Mouse (Mus musculus) lung, postnatal 4 days (tissue): ENCODE data around the gene Hsh2d.

Experiments used
- DNase-seq, 2 experiments: peaks; one replicate each; pipeline ENCODE4 v3.0.0; 2021

Gene Hsh2d

DNA sequence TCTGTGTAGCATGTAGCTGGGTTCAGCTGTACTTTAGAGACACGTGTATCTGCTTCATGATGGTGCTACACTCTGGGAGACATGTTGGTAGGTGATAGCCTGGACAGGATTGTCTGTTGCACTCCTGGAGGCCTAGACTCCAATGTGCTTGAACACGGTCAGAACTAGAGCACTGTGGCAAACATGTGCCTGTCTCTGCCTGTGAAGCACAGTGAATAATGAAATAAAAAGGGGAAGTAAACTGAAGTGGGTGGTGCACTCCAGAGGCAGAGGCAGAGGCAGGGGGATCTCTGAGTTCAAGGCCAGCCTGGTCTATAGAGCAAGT is 739 bp downstream of the Hsh2d start:
- no peak for DNase-seq

DNA sequence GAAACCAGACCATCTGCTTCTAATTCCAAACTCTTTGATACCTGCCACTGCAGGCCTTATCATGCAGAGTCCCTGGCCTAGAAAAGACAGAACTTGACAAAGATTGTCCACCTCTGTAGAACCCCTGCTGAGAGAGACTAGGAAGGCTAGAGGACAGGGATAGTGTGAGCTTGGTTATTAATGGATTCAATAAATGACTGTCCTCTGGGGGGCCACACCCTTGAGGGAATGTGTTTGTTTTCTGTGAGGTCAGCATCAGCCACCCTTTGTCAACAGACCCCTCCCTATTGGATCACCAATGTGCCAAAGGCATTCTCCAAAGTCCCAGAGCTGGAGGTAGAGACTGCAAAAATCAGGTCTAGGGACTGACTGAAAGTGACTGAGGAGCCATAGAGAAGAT is 2.6 kb downstream of the Hsh2d start:
- no peak for DNase-seq

DNA sequence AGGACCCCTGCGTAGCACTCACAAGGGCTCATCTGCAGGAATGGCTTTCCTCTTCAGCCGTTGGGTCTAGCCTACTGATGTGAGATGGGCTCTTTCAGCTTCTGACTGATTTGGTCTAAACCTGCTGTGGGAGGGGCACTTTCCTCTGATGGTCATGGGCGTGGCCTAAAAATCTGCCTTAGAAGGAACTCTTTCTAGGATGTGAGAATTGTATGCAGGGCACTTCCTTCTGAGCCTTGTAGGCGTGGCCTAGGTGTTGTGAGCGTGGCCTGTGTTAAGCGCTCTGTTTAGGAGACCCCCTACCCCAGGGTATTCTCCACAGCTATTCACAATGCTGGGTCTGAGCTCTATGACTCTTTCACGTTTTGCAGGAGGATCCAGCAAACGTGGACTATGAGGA is 8.6 kb downstream of the Hsh2d start:
- DNase-seq: no peak

DNA sequence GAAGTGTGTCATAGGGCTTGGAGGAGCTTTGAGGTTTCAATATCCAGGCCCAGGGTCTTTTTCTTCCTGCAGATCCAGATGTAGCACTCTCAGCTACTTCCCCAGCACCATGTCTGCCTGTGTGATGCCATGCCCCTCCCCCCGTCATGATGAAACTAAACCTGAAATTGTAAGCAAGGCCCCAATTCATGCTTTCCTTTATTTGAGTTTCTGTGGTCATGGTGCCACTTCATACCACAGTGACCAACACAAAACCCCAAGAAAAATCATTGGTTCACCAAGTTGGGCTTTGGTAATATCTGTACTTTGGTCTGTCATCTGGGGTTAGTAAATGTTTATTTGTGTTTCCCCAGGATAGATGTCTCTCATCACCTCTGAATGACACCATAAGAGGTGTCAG is 19.1 kb downstream of the Hsh2d start:
- DNase-seq: no peak

DNA sequence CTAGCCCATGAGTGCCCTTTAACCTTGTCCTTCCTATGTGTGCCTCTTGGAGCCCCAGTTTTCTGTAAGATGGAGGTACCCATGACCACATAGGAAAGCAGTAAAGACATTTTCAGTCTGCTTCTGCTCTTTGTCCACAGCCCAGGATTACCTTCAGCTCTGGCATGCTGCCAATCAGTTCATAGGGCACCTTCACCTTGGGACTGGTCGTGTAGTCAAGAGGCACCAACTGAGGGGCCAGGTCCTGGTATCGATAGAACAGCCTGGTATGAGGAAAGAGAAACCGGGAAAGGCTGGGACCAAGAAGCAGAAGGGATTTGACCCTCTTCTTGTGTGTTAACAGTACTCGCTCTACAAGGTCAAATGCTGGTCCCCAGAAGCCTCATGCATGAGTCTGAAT is 20.8 kb downstream of the Hsh2d start:
- DNase-seq: no peak

DNA sequence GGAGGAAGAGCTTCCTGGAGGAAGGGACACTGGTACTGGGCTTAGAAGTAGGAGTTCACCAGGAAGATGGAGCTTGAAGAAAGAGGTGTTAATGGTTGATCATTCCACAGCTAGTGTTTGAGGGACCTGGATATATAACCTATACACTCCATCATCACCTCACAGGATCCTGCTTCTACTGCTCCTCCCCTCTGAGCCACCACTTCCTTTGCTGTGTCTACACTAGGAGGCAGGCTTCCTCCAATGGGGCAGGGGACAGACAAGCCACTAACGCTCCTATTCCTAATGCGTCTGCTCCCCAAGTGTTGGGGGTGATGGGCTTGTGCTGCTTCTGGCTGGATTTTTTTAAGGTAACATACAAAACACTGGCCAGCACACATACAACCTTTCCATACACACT is 21.3 kb downstream of the Hsh2d start:
- no peak for DNase-seq

DNA sequence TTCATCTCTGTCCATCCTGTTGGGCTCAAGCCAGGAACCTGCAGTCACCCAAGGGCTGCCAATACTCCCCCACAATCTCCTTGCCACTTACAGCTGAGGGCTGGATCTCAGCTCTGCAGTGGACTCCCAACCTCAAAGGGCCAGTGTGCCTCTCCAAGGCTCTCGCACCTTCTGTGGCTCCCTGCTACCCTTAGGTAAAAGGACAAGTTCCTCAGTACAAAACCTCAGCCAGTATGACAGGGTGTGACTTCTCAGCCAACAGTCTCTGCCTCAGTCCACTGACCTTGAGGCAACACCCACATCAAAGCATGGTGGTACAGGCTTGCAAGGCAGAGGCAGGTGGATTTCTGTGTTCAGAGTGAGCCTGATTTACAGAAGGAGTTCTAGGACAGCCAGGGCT is 22.4 kb downstream of the Hsh2d start:
- DNase-seq: no peak

DNA sequence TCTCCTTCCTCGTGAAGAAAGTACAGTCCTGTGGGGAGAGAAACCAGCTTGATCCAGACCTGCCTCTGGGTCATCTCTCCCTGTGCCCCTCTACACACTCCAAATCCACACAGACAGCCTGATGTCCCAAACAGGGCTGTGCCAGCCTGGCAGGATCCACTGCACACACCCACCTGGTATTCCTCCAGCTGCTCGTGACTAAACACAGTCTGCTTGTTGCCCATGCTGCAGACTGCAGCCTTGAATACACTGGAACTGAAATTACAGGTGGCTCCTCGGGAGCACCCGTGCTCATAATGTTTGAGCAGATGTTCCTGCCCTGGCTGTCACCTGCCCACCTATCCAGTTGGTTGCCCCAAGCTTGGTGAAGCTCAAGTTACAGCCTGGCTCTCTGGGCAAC is 23.3 kb downstream of the Hsh2d start, which contains the start of gene Cib3:
Cib3 (minus strand) TSS at position 87 of the 400 bp plus-strand sequence.
- DNase-seq: no peak

DNA sequence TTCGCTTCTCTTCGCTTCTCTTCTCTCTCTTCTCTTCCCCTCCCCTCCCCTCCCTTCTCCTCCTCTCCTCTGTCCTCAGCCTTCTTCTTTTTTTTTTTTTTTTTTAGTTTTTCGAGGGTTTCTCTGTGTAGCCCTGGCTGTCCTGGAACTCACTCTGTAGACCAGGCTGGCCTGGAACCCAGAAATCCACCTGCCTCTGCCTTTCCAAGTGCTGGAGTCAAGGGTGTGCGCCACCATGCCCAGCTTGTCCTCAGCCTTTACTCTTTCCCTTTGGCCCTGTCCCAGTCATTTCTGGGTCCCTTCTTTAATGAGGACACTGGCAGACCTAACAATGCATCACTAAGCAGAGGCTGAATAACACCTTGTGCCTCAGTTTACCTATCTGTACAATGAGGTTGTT is 24.1 kb downstream of the Hsh2d start, which contains the start of gene Gm11034:
Gm11034 (minus strand) TSS at position 101 of the 400 bp plus-strand sequence.
- DNase-seq: no peak

DNA sequence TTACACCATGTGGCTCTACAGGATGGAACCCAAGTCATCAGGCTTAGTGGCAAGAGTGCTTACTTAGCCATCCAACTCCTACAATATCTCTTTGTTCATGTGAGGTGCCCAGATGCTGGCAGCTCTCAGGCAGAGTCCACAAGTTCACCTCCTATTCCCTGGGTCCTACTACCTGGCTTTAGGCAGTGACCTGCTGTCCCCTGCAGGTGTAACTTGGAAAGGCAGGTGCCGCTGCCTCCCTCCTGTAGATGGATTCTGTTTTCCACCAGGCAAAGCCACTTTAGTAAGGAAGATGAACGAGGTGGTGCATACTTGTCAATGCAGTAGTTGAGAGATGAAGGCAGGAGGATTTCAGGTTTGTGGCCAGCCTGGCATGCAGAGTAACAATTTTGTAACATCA is 25.6 kb downstream of the Hsh2d start:
- peak; percentile 42 to 59 for DNase-seq

DNA sequence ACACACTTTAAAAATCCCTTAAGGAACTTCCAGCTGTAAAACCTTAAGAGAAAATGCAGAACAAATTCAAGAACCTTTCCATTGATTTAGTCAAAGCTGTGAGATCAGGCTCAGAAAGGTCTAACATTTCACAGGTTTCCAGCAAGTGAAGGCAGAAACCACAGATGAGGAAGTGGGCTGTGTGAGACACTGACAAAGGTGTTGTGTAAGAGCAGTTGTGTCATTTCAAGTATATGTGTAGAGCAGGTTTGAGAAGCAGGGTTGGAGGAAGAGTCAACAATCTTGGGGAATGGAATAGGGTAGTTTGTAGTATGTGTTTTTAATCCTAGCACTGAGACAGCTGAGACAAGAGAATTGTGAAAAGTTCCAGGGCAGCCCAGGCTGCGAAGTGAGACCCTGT is 26.4 kb downstream of the Hsh2d start:
- DNase-seq: peak in 1 of 2 experiments; percentile 20

DNA sequence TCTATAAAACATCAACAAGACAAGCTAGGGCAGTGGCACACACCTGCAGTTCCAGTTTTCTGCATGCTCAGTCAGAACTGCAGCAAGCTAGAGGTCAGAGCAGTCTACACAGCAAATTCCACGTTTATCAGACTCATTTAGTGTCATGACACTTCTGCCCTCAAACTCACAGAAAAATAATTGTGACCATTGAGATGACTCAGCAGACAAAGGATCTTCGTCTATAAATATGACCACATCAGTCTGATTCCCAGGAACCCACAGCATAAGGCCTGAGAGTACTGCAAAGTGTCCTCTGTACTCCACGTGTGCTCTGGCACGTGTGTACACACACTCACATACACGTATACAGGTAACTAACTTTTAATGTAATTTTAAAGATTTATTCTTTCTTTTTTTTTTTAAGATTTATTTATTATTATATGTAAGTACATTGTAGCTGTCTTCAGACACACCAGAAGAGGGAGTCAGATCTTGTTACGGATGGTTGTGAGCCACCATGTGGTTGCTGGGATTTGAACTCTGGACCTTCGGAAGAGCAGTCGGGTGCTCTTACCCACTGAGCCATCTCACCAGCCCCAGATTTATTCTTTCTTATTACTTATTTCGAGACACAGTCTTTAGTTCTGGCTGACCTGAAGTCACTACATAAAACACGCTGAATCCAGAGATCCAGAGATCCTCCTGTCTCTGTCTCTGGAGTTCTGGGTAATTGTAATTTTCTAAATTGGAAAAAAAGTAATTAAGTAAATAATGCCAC is 29.5 kb downstream of the Hsh2d start:
- no peak for DNase-seq

DNA sequence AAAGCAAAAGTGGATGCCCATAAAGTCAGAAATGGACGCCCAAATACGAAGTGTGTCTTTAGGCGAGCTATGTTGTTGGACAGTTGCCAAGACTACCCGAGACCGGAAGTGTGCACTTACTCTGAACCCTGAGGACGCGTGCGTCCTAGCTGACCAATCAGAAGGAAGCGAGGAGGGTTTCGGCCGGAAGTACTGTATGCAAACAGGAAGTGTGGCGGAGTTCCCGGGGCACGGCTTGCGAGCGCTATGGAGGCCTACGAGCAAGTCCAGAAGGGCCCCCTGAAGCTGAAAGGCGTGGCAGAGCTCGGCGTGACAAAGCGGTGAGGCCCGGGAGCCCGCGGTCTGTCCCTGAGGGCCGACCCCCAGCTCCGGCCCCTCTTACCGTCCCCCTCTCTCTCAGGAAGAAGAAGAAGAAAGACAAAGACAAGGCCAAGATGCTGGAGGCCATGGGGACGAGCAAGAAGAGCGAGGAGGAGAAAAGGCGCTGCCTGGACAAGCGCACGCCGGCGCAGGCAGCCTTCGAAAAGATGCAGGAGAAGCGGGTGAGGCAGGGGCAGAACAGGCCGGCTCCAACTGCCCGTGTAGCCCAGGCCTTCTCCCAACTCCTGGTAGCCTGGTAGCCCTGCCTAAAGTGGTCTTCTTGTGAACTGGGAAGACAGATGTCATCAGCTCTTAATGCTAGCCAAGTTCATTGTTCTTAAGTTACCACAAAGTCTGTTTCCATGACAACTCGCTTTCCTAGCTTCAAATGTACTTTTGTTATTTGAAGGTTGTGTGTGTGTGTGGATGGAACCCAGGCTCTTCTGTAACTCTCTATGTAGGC is 30.3 kb downstream of the Hsh2d start, which contains the start of gene Fam32a:
Fam32a (plus strand) TSS at position 190 of the 823 bp plus-strand sequence.
- DNase-seq: peak; percentile 92 to 95

DNA sequence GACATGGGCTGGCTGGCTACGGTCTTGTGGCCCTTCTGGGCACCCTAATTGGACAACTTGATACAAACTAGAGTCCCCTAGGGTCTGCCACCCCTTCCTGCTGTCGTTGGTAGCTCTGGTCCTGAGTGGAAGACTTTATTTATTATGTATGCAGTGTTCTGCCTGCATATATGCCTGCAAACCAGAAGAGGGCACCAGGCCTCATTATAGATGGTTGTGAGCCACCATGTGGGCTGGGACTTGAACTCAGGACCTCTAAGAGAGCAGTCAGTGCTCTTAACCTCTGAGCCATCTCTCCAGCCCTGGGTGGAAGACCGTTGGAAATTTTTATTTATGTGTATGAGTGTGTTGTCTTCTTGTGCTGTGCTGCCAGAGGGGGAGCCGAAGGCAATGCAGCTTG is 31.3 kb downstream of the Hsh2d start:
- DNase-seq: no peak

DNA sequence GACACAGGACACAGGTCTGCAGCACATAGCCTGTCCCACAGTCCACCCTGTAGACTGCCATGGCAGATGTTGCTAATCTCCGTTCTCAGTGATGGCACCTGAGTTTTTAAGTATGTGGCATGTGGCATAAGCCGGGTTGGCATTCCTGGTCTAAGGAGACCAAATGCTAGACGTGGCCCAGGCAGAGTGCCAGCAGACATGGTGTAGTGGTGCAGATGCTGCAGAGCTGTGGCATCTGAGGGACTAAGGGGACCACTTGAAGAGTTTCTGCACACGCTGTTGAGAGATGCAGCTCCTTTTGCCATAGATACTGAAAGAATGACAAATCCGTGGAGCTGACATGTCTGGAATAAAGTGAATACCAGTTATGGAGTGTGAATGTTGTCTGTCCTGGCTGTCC is 33.2 kb downstream of the Hsh2d start:
- DNase-seq: no peak

DNA sequence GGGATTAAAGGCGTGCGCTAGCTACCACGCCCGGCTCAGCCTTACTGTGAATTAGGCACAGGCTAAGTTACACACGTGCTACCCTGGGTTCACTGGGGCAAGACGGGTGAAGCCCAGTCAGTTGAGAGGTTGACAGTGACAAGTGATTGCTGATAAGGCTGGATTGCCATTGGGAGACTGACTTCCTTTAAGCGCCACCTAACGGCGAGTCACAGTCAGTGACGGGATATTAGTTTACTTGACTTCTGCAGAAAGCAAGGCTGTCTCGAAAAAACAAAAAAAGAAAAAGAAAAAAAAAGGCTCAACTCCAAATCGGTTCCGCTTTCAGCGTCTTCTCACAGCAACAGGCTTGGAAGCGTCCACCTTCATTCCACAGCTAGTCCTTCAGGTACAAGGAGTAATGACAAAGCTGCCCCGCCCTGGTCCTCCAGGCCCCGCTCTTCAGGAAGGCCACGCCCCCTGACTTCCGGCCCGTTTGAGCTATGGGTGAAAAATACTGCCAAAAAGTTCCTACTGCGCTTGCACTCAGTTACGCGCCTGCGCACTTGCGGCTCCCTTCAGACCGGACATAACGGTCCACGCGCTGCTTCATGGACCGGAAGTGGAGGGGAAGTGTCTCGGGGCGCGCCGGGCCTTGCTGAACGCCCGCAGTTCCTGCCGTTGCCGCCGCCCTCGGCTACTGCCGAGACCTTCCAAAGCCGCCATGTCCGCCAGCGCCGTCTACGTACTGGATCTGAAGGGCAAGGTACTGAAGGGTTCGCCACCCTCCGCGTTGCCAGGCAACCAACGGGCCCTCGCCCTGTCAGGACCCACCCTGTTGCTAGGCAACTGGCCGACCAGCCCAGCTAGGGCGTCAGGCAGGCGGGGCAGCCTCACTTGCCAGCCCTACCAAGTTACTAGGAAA is 50.3 kb downstream of the Hsh2d start, which contains the start of gene Ap1m1:
Ap1m1 (plus strand) TSS at position 520 of the 904 bp plus-strand sequence.
- DNase-seq: peak; percentile 98 to 99

DNA sequence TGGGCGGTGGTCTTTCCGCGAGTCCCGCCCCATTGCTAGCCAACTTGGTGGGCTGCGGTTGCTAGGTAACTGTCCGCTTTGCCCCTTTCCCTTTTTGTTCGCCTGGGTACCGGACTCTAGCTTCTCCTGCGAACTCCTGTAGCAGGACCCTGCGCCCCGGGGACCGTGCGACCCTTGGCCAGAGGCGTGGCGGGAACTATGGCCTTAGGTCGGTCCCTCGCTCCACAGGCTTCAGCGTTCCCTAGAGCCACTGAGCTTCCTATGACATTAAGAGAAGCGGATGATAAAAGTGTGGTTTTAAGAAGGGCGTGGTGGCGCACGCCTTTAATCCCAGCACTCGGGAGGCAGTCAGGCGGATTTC is 50.9 kb downstream of the Hsh2d start:
- DNase-seq: no peak

DNA sequence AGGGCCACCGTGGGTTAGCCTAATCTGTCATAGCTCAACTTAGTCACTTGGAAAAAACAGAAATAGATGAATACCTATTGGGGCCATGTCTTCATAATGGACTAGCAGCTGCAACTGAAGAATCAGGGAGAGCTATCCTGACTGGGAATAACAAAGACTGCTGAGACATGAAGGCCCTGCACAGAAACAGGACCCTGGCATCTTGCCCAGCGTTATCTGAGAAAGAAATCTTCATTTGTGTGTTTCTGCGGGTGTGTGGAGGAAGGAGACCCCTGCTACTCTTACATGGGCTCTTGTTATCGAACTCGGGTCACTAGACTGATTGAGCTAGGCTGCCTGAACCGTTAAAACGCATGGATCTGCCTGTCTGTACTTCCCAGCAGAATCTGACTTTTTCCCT is 51.5 kb downstream of the Hsh2d start:
- no peak for DNase-seq

DNA sequence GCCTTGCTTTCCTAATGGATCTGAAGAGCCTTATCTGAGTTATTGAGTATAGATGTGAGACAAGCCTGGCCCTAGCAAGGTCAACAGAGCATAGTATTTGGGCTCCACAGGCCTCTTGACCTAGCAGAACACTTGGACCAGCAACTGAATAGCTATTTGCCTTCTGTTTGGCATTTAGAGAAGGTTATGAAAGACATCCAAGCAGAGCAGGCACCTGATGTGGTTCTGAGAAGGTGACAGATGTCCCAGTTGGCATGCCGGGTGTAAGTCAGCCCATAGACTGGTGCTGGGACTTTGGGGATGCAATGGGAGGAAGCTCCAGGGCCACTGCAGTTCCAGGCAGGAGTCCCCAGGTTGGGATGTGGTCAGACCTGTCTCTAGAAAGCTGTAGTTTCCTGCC is 52.8 kb downstream of the Hsh2d start:
- DNase-seq: no peak

DNA sequence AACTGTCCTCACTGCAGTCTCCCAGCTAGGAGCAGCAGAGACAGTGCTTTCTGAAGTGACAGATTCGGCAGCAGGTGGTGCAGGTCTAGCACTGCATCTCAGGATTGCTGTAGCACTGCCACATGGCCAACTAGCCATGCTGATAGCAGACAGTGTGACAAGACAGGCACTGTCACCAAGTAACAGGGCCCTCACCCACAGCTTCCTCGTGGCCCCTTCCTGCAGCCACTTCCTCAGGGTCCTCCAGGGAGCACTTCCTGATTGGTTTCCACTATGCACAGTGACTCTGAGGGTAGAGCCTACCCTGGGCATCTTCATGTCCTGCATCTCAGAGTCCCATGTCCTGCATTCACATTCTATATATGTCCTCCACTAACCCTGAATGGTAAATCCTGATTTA is 55.2 kb downstream of the Hsh2d start:
- peak in 1 of 2 experiments; percentile 51 for DNase-seq
